ENCODE assay signal across 8 mouse cellular contexts in genomic region chr17:83397571-83398100, GRCm38 (mm10). TPM values are rescaled to one million over a fixed set of nuclear protein-coding genes. Genes with fewer than 3 reads are reported as not detected.
DNase-seq lines count a peak whose midpoint lies in the region; ATAC-seq and TF ChIP-seq lines count a peak whose summit lies in the region.

No protein-coding gene starts in this region.

- H3K9me3 ChIP-seq in midbrain, embryonic 13.5 days = no peaks in the 10 kb centered on the region
- no peaks in the 10 kb centered on the region for H3K9me3 ChIP-seq in midbrain, embryonic 10.5 days (replicated peaks)
- H3K9me3 ChIP-seq in heart, embryonic 12.5 days (replicated peaks) = no peaks in the 10 kb centered on the region
- H3K9me3 ChIP-seq in limb, embryonic 14.5 days (ENCODE audit: control insufficient read depth, low read length) = no peaks in the 10 kb centered on the region
- H3K9me3 ChIP-seq in neural tube, embryonic 14.5 days (ENCODE audit: control insufficient read depth, low read length) = no peaks in the 10 kb centered on the region

- peaks cover 8% of the 10 kb centered on the region; the same call in 1 of the 2 replicates for H3K4me1 ChIP-seq in midbrain, embryonic 13.5 days (replicated peaks)
- H3K4me1 ChIP-seq in midbrain, embryonic 10.5 days = peaks cover 15% of the 10 kb centered on the region
- peaks cover 37% of the 10 kb centered on the region for H3K4me1 ChIP-seq in heart, embryonic 12.5 days (replicated peaks)
- no peaks in the 10 kb centered on the region; the same call in 1 of the 2 replicates for H3K4me1 ChIP-seq in limb, embryonic 14.5 days (ENCODE audit: control insufficient read depth, insufficient read depth, low read length)
- H3K4me1 ChIP-seq in neural tube, embryonic 14.5 days (ENCODE audit: control insufficient read depth, insufficient read depth, low read length) = no peaks in the 10 kb centered on the region

- H3K27ac ChIP-seq in midbrain, embryonic 13.5 days = peak overlapping the region; percentile 26; the same call in 1 of the 2 replicates
- no peak overlapping the region for H3K27ac ChIP-seq in midbrain, embryonic 10.5 days (replicated peaks)
- peak overlapping the region; percentile 79 for H3K27ac ChIP-seq in heart, embryonic 12.5 days (ENCODE audit: poor library complexity, severe bottlenecking)
- peak overlapping the region; percentile 27; the same call in 1 of the 2 replicates for H3K27ac ChIP-seq in limb, embryonic 14.5 days (replicated peaks; ENCODE audit: low read depth, low read length)
- 0 out of 2 replicates have a peak overlapping the region, but pooled peaks have one; percentile 45 for H3K27ac ChIP-seq in neural tube, embryonic 14.5 days (ENCODE audit: low read depth, low read length)

- H3K4me3 ChIP-seq in midbrain, embryonic 13.5 days (replicated peaks) = no peak overlapping the region
- no peak overlapping the region for H3K4me3 ChIP-seq in midbrain, embryonic 10.5 days
- H3K4me3 ChIP-seq in heart, embryonic 12.5 days = no peak overlapping the region
- H3K4me3 ChIP-seq in limb, embryonic 14.5 days (replicated peaks; ENCODE audit: low read length) = no peak overlapping the region
- H3K4me3 ChIP-seq in neural tube, embryonic 14.5 days (ENCODE audit: low read depth, low read length) = no peak overlapping the region

- no peak overlapping the region for H3K4me2 ChIP-seq in midbrain, embryonic 13.5 days (replicated peaks)
- H3K4me2 ChIP-seq in heart, embryonic 12.5 days = peak overlapping the region; percentile 43
- H3K4me2 ChIP-seq in limb, embryonic 14.5 days (replicated peaks; ENCODE audit: low read depth, low read length, severe bottlenecking) = no peak overlapping the region
- H3K4me2 ChIP-seq in neural tube, embryonic 14.5 days (ENCODE audit: low read depth, low read length) = no peak overlapping the region

- 0 out of 2 replicates have a peak overlapping the region, but pooled peaks have one; percentile 20 for H3K9ac ChIP-seq in midbrain, embryonic 13.5 days (replicated peaks)
- H3K9ac ChIP-seq in heart, embryonic 12.5 days = no peak overlapping the region
- H3K9ac ChIP-seq in limb, embryonic 14.5 days (ENCODE audit: low read depth, low read length, severe bottlenecking) = no peak overlapping the region
- no peak overlapping the region for H3K9ac ChIP-seq in neural tube, embryonic 14.5 days (replicated peaks; ENCODE audit: low read depth, low read length)

- ATAC-seq in midbrain, embryonic 13.5 days = no peak
- peak; percentile 42; the same call in 1 of the 2 replicates for ATAC-seq in heart, embryonic 12.5 days (ENCODE audit: insufficient number of reproducible peaks, low FRiP score)
- no peak for ATAC-seq in limb, embryonic 14.5 days (ENCODE audit: low FRiP score, low read depth)
- no peak for ATAC-seq in neural tube, embryonic 14.5 days (ENCODE audit: low read depth)

- H3K36me3 ChIP-seq in midbrain, embryonic 13.5 days = no peaks in the 10 kb centered on the region
- H3K36me3 ChIP-seq in midbrain, embryonic 10.5 days = peaks cover 4% of the 10 kb centered on the region
- no peaks in the 10 kb centered on the region for H3K36me3 ChIP-seq in heart, embryonic 12.5 days
- H3K36me3 ChIP-seq in limb, embryonic 14.5 days (ENCODE audit: control insufficient read depth, insufficient read depth, low read length) = no peaks in the 10 kb centered on the region
- H3K36me3 ChIP-seq in neural tube, embryonic 14.5 days (ENCODE audit: control insufficient read depth, insufficient read depth, low read length) = no peaks in the 10 kb centered on the region

- 57% methylated on average over 6 of the region's 6 CpGs for WGBS in midbrain, embryonic 13.5 days
- 57% methylated on average over 6 of the region's 6 CpGs for WGBS in midbrain, embryonic 10.5 days
- WGBS in heart, embryonic 12.5 days = 28% methylated on average over 6 of the region's 6 CpGs
- WGBS in limb, embryonic 14.5 days = 63% methylated on average over 6 of the region's 6 CpGs
- 70% methylated on average over 6 of the region's 6 CpGs for whole genome bisulfite sequencing in neural tube, embryonic 14.5 days

- DNase-seq in midbrain, embryonic 10.5 days (ENCODE audit: low spot score) = no peak
- DNase-seq in limb, embryonic 14.5 days (ENCODE audit: low spot score) = no peak
- DNase-seq in cerebellum, adult 9-11 months = no peak
- DNase-seq in frontal cortex, postnatal 14 days (ENCODE audit: low spot score in 2 of 2) = no peak
- no peak for DNase-seq in layer of hippocampus, adult 11-12 months (ENCODE audit: low spot score)

- no peak for TF ChIP-seq POLR2A in limb, embryonic 14.5 days (IDR thresholded peaks at IDR 0.05; ENCODE audit: borderline replicate concordance, extremely low read depth, insufficient read depth, insufficient read length)

- H3K27me3 ChIP-seq in midbrain, embryonic 13.5 days = no peaks in the 10 kb centered on the region
- no peaks in the 10 kb centered on the region for H3K27me3 ChIP-seq in midbrain, embryonic 10.5 days (ENCODE audit: low read depth, poor library complexity, severe bottlenecking)
- H3K27me3 ChIP-seq in heart, embryonic 12.5 days (replicated peaks) = no peaks in the 10 kb centered on the region
- no peaks in the 10 kb centered on the region for H3K27me3 ChIP-seq in limb, embryonic 14.5 days (ENCODE audit: control insufficient read depth, insufficient read depth, low read length)
- no peaks in the 10 kb centered on the region for H3K27me3 ChIP-seq in neural tube, embryonic 14.5 days (ENCODE audit: control insufficient read depth, insufficient read depth, low read length)

RNA-seq across cellular contexts. Expression of gene Eml4, which starts 46.9 kb away (rescaled TPM):
- 29.2 and 35.1 TPM in 2 replicates for polyA plus RNA-seq in midbrain, embryonic 13.5 days (2015; fragmentation: Nextera tagmentation; extraction: Ambion mirVana)
- 34.2 and 34.7 TPM in 2 replicates for polyA plus RNA-seq in midbrain, embryonic 10.5 days (2016; fragmentation: Nextera tagmentation; extraction: Ambion mirVana)
- 27.6 and 32.4 TPM in 2 replicates for polyA plus RNA-seq in heart, embryonic 12.5 days (2016; fragmentation: Nextera tagmentation; extraction: Ambion mirVana)
- 47.9 and 51.6 TPM in 2 replicates for polyA plus RNA-seq in limb, embryonic 14.5 days (2012; rRNA removed)
- polyA plus RNA-seq in limb, embryonic 14.5 days (2014; fragmentation: Nextera tagmentation; extraction: Ambion mirVana) = 42.5 and 50.9 TPM in 2 replicates
- polyA plus RNA-seq in neural tube, embryonic 14.5 days (2014; fragmentation: Nextera tagmentation; extraction: Ambion mirVana) = 36.2 and 44.2 TPM in 2 replicates
